Mouse (Mus musculus) neural tube, embryonic 15.5 days (tissue): ENCODE data around the gene Fbxw4. TPM values are rescaled to one million over a fixed set of nuclear protein-coding genes. Genes with fewer than 3 reads are reported as not detected.

ENCODE experiments used
- ATAC-seq: fragments of 200-750 bp; cut with Nextera tagmentation; 2 replicates; pipeline ENCODE4 v1.8.0; 2017; ENCODE audit warnings: mild to moderate bottlenecking, moderate TSS enrichment, moderate library complexity; ENCODE audit not compliant: low FRiP score
- H3K27ac ChIP-seq: fragments of 300-500 bp; sonication (generic); replicated peaks from 2 replicates; pipeline ENCODE4 v1.5.1; 2015; ENCODE audit warnings: mild to moderate bottlenecking, inconsistent platforms
- H3K27me3 ChIP-seq: fragments of 300-500 bp; sonication (generic); replicated peaks from 2 replicates; pipeline ENCODE4 v1.6.1; 2015; ENCODE audit warnings: inconsistent platforms
- H3K36me3 ChIP-seq: fragments of 300-500 bp; sonication (generic); 2 replicates; pipeline ENCODE4 v1.6.1; 2015; ENCODE audit warnings: inconsistent platforms
- H3K4me1 ChIP-seq: fragments of 300-500 bp; sonication (generic); 2 replicates; pipeline ENCODE4 v1.6.1; 2015; ENCODE audit warnings: inconsistent platforms
- H3K4me2 ChIP-seq: fragments of 300-500 bp; sonication (generic); 2 replicates; pipeline ENCODE4 v1.6.1; 2015; ENCODE audit warnings: inconsistent platforms, mild to moderate bottlenecking, moderate library complexity
- H3K4me3 ChIP-seq: fragments of 300-500 bp; sonication (generic); replicated peaks from 2 replicates; pipeline ENCODE4 v1.5.1; 2015; ENCODE audit warnings: mild to moderate bottlenecking, inconsistent platforms
- H3K9ac ChIP-seq: fragments of 300-500 bp; sonication (generic); replicated peaks from 2 replicates; pipeline ENCODE4 v1.6.1; 2015; ENCODE audit warnings: mild to moderate bottlenecking, inconsistent platforms
- H3K9me3 ChIP-seq: fragments of 300-500 bp; sonication (generic); replicated peaks from 2 replicates; pipeline ENCODE4 v1.6.1; 2016; ENCODE audit warnings: inconsistent platforms
- WGBS: fragments of 180-500 bp; shearing (Covaris S2); methylation state at CpG from one replicate; pipeline ENCODE4 v1.1.7; 2015; ENCODE audit warnings: mixed read lengths; 5-methylcytosine and 5-hydroxymethylcytosine counted together
- polyA plus RNA-seq: library from polyadenylated mRNA; unstranded; fragments of >200 nt; fragmentation: Nextera tagmentation; extraction: Ambion mirVana; gene quantifications from 2 replicates; pipeline ENCODE4 v1.2.1, GENCODE M21; 2015

The Fbxw4 gene
- polyA plus RNA-seq, 1 experiment from 2014 or later = 8.2 TPM

- H3K9ac ChIP-seq = peak overlapping the region; percentile 10; the same call in 1 of the 2 replicates
- WGBS = under 1% methylated on average over 38 of the region's 38 CpGs
- H3K4me2 ChIP-seq = peak overlapping the region; percentile 55
- H3K4me1 ChIP-seq = peaks cover 10% of the 10 kb centered on the region
- ATAC-seq = no peak
- H3K27me3 ChIP-seq = peaks cover 35% of the 10 kb centered on the region
- no peak overlapping the region for H3K27ac ChIP-seq
- H3K9me3 ChIP-seq = no peaks in the 10 kb centered on the region
- H3K36me3 ChIP-seq = no peaks in the 10 kb centered on the region
- peak overlapping the region; percentile 24 for H3K4me3 ChIP-seq
These were observed 15.8 kb upstream of the Fbxw4 start for GRCm38 (mm10) chr19:45675720-45676581.

GRCm38 (mm10) chr19:45675196-45675595 lies 15.1 kb upstream of the Fbxw4 start:
- 16% methylated on average over 5 of the region's 5 CpGs for WGBS
- Histone ChIP-seq H3K9me3 (no peaks in the 10 kb centered on the region), H3K4me2 (no peak overlapping the region), H3K36me3 (no peaks in the 10 kb centered on the region), H3K9ac (no peak overlapping the region), H3K27me3 (peaks cover 35% of the 10 kb centered on the region), H3K4me1 (peaks cover 10% of the 10 kb centered on the region), H3K27ac (no peak overlapping the region), H3K4me3 (no peak overlapping the region)
- ATAC-seq = no peak

DNA sequence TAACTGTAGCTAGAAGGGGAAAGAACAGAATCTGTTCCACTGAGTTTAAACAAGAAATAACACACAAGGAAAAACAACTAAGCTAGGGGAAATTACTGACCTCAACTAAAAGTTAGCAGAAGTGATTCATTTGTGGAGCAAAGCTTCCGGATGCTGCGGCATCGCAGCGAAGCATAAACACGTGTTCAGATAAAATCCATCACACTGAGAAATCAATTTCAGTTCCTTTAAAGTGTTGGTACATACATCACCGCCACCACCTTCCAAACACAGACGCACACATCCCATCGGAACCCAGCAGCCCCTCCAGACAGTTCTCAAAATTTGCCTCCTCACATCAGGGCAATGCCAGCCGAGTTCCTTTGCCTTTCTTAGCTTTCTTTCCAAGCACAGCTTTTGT lies 12.9 kb upstream of the Fbxw4 start:
- 87% methylated on average over 9 of the region's 9 CpGs for WGBS
- Histone ChIP-seq H3K4me2 (no peak overlapping the region), H3K4me3 (no peak overlapping the region), H3K27ac (no peak overlapping the region), H3K9me3 (no peaks in the 10 kb centered on the region), H3K9ac (no peak overlapping the region), H3K36me3 (no peaks in the 10 kb centered on the region), H3K27me3 (peaks cover 26% of the 10 kb centered on the region), H3K4me1 (peaks cover 10% of the 10 kb centered on the region)
- ATAC-seq = no peak

GRCm38 (mm10) chr19:45668986-45669385 lies 8.9 kb upstream of the Fbxw4 start:
- Histone ChIP-seq H3K27me3 (peaks cover 8% of the 10 kb centered on the region; the same call in 1 of the 2 replicates), H3K9me3 (no peaks in the 10 kb centered on the region), H3K4me2 (no peak overlapping the region), H3K36me3 (no peaks in the 10 kb centered on the region), H3K9ac (no peak overlapping the region), H3K4me1 (no peaks in the 10 kb centered on the region), H3K27ac (no peak overlapping the region), H3K4me3 (no peak overlapping the region)
- WGBS = 93% methylated on average over 4 of the region's 4 CpGs
- no peak for ATAC-seq

GRCm38 (mm10) chr19:45663851-45664250 lies 3.7 kb upstream of the Fbxw4 start:
- no peaks in the 10 kb centered on the region for H3K9me3 ChIP-seq
- H3K4me1 ChIP-seq = peaks cover 10% of the 10 kb centered on the region
- no peak overlapping the region for H3K4me3 ChIP-seq
- H3K27me3 ChIP-seq = no peaks in the 10 kb centered on the region
- no peak overlapping the region for H3K9ac ChIP-seq
- no peak for ATAC-seq
- 63% methylated on average over 2 of the region's 2 CpGs for WGBS
- no peak overlapping the region for H3K4me2 ChIP-seq
- H3K36me3 ChIP-seq = no peaks in the 10 kb centered on the region
- no peak overlapping the region for H3K27ac ChIP-seq

DNA sequence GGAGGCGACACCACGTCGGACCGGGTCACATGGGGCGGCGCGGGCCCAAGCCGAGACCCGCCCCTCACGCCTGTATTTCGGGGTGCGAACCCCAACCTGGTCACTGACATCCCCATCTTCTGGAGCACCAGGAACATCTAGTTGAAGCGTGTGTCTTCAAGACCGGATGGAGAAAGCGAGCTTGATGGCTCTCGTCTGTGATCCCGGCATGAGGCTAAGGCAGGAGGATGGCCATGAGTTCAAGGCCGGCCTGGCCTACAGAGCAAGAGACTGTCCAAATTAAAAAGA lies 335 bp upstream of the Fbxw4 start:
- H3K4me2 ChIP-seq = peak overlapping the region; percentile 66
- H3K9me3 ChIP-seq = no peaks in the 10 kb centered on the region
- H3K9ac ChIP-seq = peak overlapping the region; percentile 95
- WGBS = 18% methylated on average over 18 of the region's 18 CpGs
- 0 out of 2 replicates have a peak, but pooled peaks have one; percentile 8 for ATAC-seq
- H3K27me3 ChIP-seq = no peaks in the 10 kb centered on the region
- peak overlapping the region; percentile 94 for H3K27ac ChIP-seq
- H3K4me1 ChIP-seq = peaks cover 35% of the 10 kb centered on the region
- H3K36me3 ChIP-seq = no peaks in the 10 kb centered on the region
- H3K4me3 ChIP-seq = peak overlapping the region; percentile 70

GRCm38 (mm10) chr19:45659301-45659737 lies 793 bp downstream of the Fbxw4 start:
- ATAC-seq = 0 out of 2 replicates have a peak, but pooled peaks have one; percentile 28
- H3K9me3 ChIP-seq = no peaks in the 10 kb centered on the region
- H3K27me3 ChIP-seq = no peaks in the 10 kb centered on the region
- peak overlapping the region; percentile 66 for H3K4me2 ChIP-seq
- H3K36me3 ChIP-seq = no peaks in the 10 kb centered on the region
- H3K27ac ChIP-seq = peak overlapping the region; percentile 94
- H3K9ac ChIP-seq = peak overlapping the region; percentile 95
- peaks cover 36% of the 10 kb centered on the region for H3K4me1 ChIP-seq
- WGBS = under 1% methylated on average over 17 of the region's 18 CpGs
- peak overlapping the region; percentile 70 for H3K4me3 ChIP-seq

DNA sequence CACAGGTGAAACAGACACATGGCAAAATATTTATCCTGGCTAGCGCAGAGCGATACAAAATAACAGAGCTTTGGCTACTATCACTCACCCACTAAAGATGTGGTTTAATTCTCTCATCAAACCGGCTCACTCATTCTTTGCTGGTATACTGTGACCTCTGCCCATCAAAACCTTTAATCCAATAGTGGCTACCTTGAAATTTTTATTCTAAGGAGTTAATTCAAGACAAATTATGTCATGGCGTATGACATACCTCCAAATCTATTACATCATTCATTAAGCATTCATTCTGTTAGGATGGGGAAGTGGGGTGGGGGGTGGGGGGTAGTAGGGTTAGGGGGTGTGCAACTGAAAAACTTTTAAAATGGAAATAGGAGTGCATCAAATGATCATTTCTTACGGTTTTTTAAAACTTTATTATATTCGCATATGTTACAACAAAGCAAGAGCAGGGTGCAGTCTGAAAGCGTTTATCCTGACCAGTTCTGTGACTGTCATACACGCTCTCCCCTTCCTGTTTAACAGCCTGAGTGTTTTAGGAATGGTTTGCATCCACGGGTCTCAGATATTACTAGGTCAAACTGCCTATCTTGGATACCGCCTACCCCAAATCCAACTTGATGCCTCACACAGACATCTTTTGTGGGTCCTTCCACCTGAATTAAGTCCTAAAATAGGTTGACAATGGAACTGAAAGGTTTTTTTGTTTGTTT lies 1.4 kb downstream of the Fbxw4 start:
- peaks cover 36% of the 10 kb centered on the region for H3K4me1 ChIP-seq
- H3K27ac ChIP-seq = no peak overlapping the region
- H3K9ac ChIP-seq = peak overlapping the region; percentile 95
- WGBS = 67% methylated on average over 10 of the region's 10 CpGs
- ATAC-seq = no peak
- H3K4me3 ChIP-seq = peak overlapping the region; percentile 70
- no peaks in the 10 kb centered on the region for H3K9me3 ChIP-seq
- no peaks in the 10 kb centered on the region for H3K36me3 ChIP-seq
- H3K4me2 ChIP-seq = peak overlapping the region; percentile 66
- no peaks in the 10 kb centered on the region for H3K27me3 ChIP-seq

DNA sequence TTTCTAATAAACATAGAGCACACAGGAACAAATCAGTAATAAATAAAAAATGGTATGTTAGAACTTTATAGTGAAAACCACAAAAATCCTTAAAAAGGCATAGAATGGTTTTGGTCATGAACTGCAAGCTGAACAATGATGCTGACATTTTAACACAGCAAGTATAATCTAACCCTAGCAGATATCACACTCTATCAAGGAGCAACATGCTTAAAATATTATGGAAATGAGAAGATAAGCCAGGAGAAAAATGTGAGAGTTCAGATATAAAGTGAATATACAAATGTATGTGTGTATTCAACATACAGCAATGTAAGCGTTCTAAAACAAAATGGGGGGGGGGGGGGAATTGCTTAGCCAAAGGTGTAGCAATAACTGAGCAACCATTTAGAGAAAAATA lies 2.3 kb downstream of the Fbxw4 start:
- 96% methylated on average over 1 of the region's 1 CpGs for WGBS

GRCm38 (mm10) chr19:45656810-45657595 lies 3.1 kb downstream of the Fbxw4 start:
- no peak for ATAC-seq
- H3K27me3 ChIP-seq = no peaks in the 10 kb centered on the region
- no peaks in the 10 kb centered on the region for H3K9me3 ChIP-seq
- H3K4me3 ChIP-seq = no peak overlapping the region
- no peaks in the 10 kb centered on the region for H3K36me3 ChIP-seq
- peak overlapping the region; percentile 11; the same call in 1 of the 2 replicates for H3K4me2 ChIP-seq
- H3K9ac ChIP-seq = no peak overlapping the region
- H3K4me1 ChIP-seq = peaks cover 47% of the 10 kb centered on the region
- no peak overlapping the region for H3K27ac ChIP-seq
- WGBS = 65% methylated on average over 8 of the region's 8 CpGs

More for the DNA sequence above, 2.3 kb downstream of the Fbxw4 start:
- H3K27me3 ChIP-seq = no peaks in the 10 kb centered on the region
- no peak overlapping the region for H3K4me2 ChIP-seq
- H3K4me3 ChIP-seq = no peak overlapping the region
- H3K27ac ChIP-seq = no peak overlapping the region
- no peak for ATAC-seq
- H3K4me1 ChIP-seq = peaks cover 38% of the 10 kb centered on the region
- H3K9me3 ChIP-seq = no peaks in the 10 kb centered on the region
- H3K9ac ChIP-seq = no peak overlapping the region
- H3K36me3 ChIP-seq = no peaks in the 10 kb centered on the region

- no peak for ATAC-seq
- Histone ChIP-seq H3K4me3 (no peak overlapping the region), H3K36me3 (no peaks in the 10 kb centered on the region), H3K27ac (peak overlapping the region; percentile 20; the same call in 1 of the 2 replicates), H3K9ac (no peak overlapping the region), H3K27me3 (no peaks in the 10 kb centered on the region), H3K4me1 (peaks cover 53% of the 10 kb centered on the region), H3K9me3 (no peaks in the 10 kb centered on the region), H3K4me2 (peak overlapping the region; percentile 36)
- 46% methylated on average over 8 of the region's 8 CpGs for WGBS
These were observed 4.2 kb downstream of the Fbxw4 start for GRCm38 (mm10) chr19:45655870-45656269.
